Mouse (Mus musculus) E14TG2a.4 (cell line): ENCODE data around the gene Hdac9.

ENCODE experiments used
- H3K27me3 ChIP-seq: 2 replicates; pipeline ENCODE4 v1.6.1; 2014; ENCODE audit warnings: low read length, control low read depth; ENCODE audit not compliant: insufficient read depth
- H3K36me3 ChIP-seq: 2 replicates; pipeline ENCODE4 v1.6.1; 2014; ENCODE audit warnings: low read length, control low read depth; ENCODE audit not compliant: insufficient read depth
- H3K4me1 ChIP-seq: replicated peaks from 2 replicates; pipeline ENCODE4 v1.6.1; 2014; ENCODE audit warnings: low read depth, low read length, control low read depth
- H3K4me3 ChIP-seq: replicated peaks from 2 replicates; pipeline ENCODE4 v1.5.1; 2014; ENCODE audit warnings: mild to moderate bottlenecking, low read length
- H3K9me3 ChIP-seq: 2 replicates; pipeline ENCODE4 v1.6.1; 2014; ENCODE audit warnings: low read length, control low read depth
- CTCF ChIP-seq: conservative IDR thresholded peaks from 2 replicates; pipeline ENCODE4 v1.5.1; 2014; ENCODE audit warnings: low read length
- NANOG ChIP-seq: IDR thresholded peaks from 2 replicates; pipeline ENCODE4 v1.6.1; 2014; ENCODE audit warnings: borderline replicate concordance, low read length, mixed read lengths
- POU5F1 ChIP-seq: IDR thresholded peaks from 2 replicates; pipeline ENCODE4 v1.6.1; 2014; ENCODE audit warnings: low read length, borderline replicate concordance

The Hdac9 gene

GRCm38 (mm10) chr12:34797389-34797788, 119.5 kb downstream of the Hdac9 start:
- TF ChIP-seq POU5F1: no peak
- TF ChIP-seq NANOG: no peak
- no peak for TF ChIP-seq CTCF
- no peaks in the 10 kb centered on the region for H3K9me3 ChIP-seq
- H3K4me3 ChIP-seq: no peak overlapping the region
- no peaks in the 10 kb centered on the region for H3K4me1 ChIP-seq
- no peaks in the 10 kb centered on the region for H3K27me3 ChIP-seq
- no peaks in the 10 kb centered on the region for H3K36me3 ChIP-seq

DNA sequence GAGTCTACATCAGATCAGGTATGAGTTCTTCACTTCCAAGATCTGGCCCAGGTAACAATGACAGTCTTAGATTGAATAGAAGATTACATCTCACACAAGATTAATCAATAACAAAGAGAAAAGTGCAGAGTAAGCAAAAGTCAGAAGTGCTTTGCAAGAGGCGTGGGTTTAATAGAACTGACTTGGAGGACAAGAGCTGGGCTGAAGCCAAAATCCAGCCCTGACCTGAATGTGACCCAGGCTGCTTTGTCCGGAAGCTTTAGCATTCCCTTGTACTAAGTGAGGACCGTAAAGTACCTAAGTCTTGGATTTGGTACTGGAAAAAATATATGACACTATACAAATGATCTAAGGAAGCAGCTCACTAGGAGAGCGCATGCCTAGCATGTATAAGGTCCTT, 121.4 kb downstream of the Hdac9 start:
- no peaks in the 10 kb centered on the region for H3K4me1 ChIP-seq
- H3K4me3 ChIP-seq: no peak overlapping the region
- no peaks in the 10 kb centered on the region for H3K27me3 ChIP-seq
- H3K9me3 ChIP-seq: no peaks in the 10 kb centered on the region
- TF ChIP-seq NANOG (no peak), POU5F1 (no peak), CTCF (no peak)
- H3K36me3 ChIP-seq: no peaks in the 10 kb centered on the region

DNA sequence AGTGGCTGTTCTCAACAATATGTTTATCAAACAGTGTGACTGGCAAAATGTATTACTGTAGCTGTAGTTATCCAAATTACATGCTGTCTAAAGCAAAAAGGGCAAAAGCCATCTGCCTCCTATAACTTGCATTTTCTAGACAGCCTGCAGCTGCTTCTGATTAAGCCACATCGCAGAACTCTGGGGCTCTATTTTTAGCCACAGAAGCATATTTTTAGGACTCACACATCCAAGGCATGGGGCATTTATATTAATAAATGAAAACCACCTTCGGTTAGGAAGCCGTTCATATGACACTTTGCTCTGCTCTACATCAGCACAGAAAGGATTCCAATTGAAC, 124.8 kb downstream of the Hdac9 start:
- H3K9me3 ChIP-seq: no peaks in the 10 kb centered on the region
- no peaks in the 10 kb centered on the region for H3K27me3 ChIP-seq
- H3K4me1 ChIP-seq: no peaks in the 10 kb centered on the region
- no peaks in the 10 kb centered on the region for H3K36me3 ChIP-seq
- TF ChIP-seq POU5F1 (no peak), CTCF (no peak), NANOG (no peak)
- no peak overlapping the region for H3K4me3 ChIP-seq

GRCm38 (mm10) chr12:34791213-34792112, 125.4 kb downstream of the Hdac9 start:
- TF ChIP-seq NANOG (no peak), CTCF (no peak), POU5F1 (no peak)
- H3K9me3 ChIP-seq: no peaks in the 10 kb centered on the region
- no peaks in the 10 kb centered on the region for H3K27me3 ChIP-seq
- no peaks in the 10 kb centered on the region for H3K36me3 ChIP-seq
- no peaks in the 10 kb centered on the region for H3K4me1 ChIP-seq
- no peak overlapping the region for H3K4me3 ChIP-seq

DNA sequence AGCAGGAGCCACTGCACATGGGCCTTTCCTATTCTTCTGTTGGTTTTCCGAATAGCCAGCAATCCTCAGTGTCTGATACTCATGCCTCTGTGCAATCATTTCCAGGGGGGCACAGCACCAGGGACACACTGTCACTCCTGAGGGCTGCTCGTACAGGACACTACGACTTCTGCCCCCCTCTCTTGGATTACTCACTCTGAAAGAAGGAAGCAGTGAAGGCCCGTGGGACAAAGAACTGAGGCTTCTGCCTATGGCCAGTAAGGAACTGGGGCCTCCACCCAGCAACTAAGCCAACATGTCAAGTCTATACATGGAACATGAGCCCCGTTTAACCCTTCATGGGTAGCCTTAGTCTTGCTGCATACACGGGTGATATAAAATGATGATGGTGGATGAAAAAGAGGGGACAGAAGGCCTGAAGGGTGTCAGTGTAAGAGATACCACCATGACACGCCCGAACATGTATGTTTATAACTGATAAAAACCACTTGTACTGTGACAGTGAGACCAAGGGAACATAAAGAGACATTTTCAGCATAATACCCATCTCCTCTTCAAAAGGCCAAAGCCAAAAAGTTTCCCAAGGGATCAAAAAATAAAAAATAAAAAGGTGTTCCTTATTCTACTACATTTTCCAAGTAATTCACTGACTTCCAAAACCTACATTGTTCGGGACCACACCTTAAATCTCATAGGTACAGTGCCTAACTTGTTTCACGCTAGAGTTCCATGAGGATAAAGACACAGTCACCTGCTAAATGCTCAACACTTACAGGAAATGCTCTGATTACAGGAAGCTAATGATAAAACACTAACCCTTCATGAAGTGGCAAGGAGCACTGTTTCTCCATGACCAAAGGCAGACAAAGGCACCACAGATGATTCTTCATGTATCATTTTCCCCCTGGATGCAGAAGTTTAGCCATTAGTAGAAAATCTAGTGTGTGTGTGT, 127.6 kb downstream of the Hdac9 start:
- TF ChIP-seq POU5F1: no peak
- no peak for TF ChIP-seq CTCF
- TF ChIP-seq NANOG: no peak
- Histone ChIP-seq H3K4me1 (no peaks in the 10 kb centered on the region), H3K36me3 (no peaks in the 10 kb centered on the region)

DNA sequence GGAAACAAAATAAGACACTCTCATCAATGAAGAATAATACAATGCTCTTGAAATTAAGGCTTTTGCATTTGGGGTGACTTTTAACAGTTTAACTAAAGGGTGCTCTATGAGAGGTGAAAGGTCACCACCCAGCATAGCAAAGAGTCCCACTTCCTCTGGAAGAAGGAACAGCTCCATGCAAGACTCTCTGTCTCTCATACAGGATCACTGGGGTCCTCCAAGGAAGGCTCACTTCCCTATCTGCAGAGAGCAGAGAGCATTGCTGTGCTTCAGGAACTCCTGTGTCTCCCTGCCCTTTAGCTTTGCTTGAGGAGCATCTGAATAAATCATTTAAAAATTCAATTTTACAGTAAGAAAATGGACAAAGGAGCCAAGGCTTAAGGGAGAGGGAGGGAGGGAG, 129.5 kb downstream of the Hdac9 start:
- H3K36me3 ChIP-seq: no peaks in the 10 kb centered on the region
- H3K4me3 ChIP-seq: no peak overlapping the region
- H3K27me3 ChIP-seq: no peaks in the 10 kb centered on the region
- TF ChIP-seq POU5F1 (no peak), CTCF (no peak), NANOG (no peak)
- no peaks in the 10 kb centered on the region for H3K9me3 ChIP-seq
- H3K4me1 ChIP-seq: no peaks in the 10 kb centered on the region

More for the DNA sequence above, 127.6 kb downstream of the Hdac9 start:
- Histone ChIP-seq H3K4me3 (no peak overlapping the region), H3K27me3 (no peaks in the 10 kb centered on the region), H3K9me3 (no peaks in the 10 kb centered on the region)

- Histone ChIP-seq H3K27me3 (no peaks in the 10 kb centered on the region), H3K9me3 (no peaks in the 10 kb centered on the region), H3K36me3 (no peaks in the 10 kb centered on the region), H3K4me3 (no peak overlapping the region), H3K4me1 (no peaks in the 10 kb centered on the region)
- TF ChIP-seq NANOG (no peak), POU5F1 (no peak), CTCF (no peak)
Observed at GRCm38 (mm10) chr12:34783574-34783973, 133.3 kb downstream of the Hdac9 start.

DNA sequence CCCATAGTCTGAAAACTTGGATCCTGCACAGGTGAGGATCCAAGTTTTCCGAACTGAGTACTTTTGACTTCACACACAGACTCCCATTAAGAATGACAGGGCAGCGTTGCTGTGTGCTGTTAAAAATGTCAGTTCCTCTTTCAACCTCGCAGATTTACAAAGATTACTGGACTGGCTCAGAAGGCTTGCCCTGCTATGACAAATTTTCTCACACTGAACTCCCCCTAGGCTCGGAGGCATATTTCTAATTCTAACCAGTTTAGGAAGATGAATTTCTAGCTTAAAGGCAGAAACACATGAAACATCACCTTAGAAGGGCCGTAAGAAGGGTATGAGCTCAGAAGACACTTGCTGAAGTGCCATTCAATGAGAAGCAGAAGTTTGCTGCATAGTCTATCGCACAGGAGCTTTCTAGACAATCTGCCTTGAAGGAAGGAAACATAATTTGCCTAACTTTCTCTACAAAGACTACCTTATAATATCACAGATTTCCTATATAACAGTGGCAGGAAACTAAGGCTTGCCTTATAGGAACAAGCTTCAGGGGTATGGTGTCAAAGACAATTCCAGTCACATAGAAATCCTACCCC, 137.4 kb downstream of the Hdac9 start:
- no peak overlapping the region for H3K4me3 ChIP-seq
- H3K27me3 ChIP-seq: no peaks in the 10 kb centered on the region
- no peaks in the 10 kb centered on the region for H3K4me1 ChIP-seq
- H3K9me3 ChIP-seq: no peaks in the 10 kb centered on the region
- TF ChIP-seq POU5F1 (no peak), CTCF (no peak), NANOG (no peak)
- no peaks in the 10 kb centered on the region for H3K36me3 ChIP-seq
